ENCODE assay signal across 20 mouse cellular contexts in genomic region chr3:20142576-20142975, GRCm38 (mm10).
"Had no signal": no experiment of that assay in that cellular context is flagged by ENCODE, and none has a peak within 500 bp of the region (broad histone marks: within the 10 kb centered on the region; RNA-seq: fewer than 3 reads in every experiment).

No protein-coding gene starts in this region.

- H3K4me2 ChIP-seq: limb, embryonic 12.5 days; limb, embryonic 15.5 days; liver, embryonic 11.5 days; lung, embryonic 14.5 days; midbrain, embryonic 13.5 days; neural tube, embryonic 13.5 days; stomach, embryonic 15.5 days had no signal

- DNase-seq: kidney, postnatal 14 days; kidney, postnatal 4 days; left cerebral cortex, postnatal 4 days; liver, postnatal 0 days; lung, embryonic 14.5 days; retina, postnatal 1 day; right cerebral cortex, postnatal 25 days; spleen, adult 18-20 months had no signal

- H3K9me3 ChIP-seq: limb, embryonic 12.5 days; limb, embryonic 15.5 days; megakaryocyte, embryonic 14.5 days; midbrain, embryonic 10.5 days; midbrain, embryonic 13.5 days; neural tube, embryonic 13.5 days; stomach, embryonic 15.5 days had no signal

- H3K36me3 ChIP-seq: limb, embryonic 12.5 days; limb, embryonic 15.5 days; midbrain, embryonic 10.5 days; midbrain, embryonic 13.5 days; neural tube, embryonic 13.5 days had no signal

- H3K4me1 ChIP-seq: limb, embryonic 15.5 days; neural tube, embryonic 13.5 days; stomach, embryonic 15.5 days had no signal

- H3K27ac ChIP-seq: limb, embryonic 12.5 days; limb, embryonic 15.5 days; liver, embryonic 14.5 days; midbrain, embryonic 10.5 days; midbrain, embryonic 13.5 days; neural tube, embryonic 13.5 days; stomach, embryonic 15.5 days had no signal

- ATAC-seq: liver, postnatal 0 days; lung, postnatal 0 days; midbrain, embryonic 13.5 days; midbrain, embryonic 16.5 days had no signal

- H3K27me3 ChIP-seq: limb, embryonic 12.5 days; limb, embryonic 15.5 days; megakaryocyte, embryonic 14.5 days; midbrain, embryonic 13.5 days; neural tube, embryonic 13.5 days; stomach, embryonic 15.5 days had no signal

- H3K4me3 ChIP-seq: limb, embryonic 12.5 days; limb, embryonic 15.5 days; megakaryocyte, embryonic 14.5 days; midbrain, embryonic 10.5 days; midbrain, embryonic 13.5 days; myocyte; neural tube, embryonic 13.5 days; stomach, embryonic 15.5 days had no signal

- H3K9ac ChIP-seq: limb, embryonic 12.5 days; limb, embryonic 15.5 days; liver, embryonic 14.5 days; liver, postnatal 0 days; lung, embryonic 14.5 days; midbrain, embryonic 13.5 days; neural tube, embryonic 13.5 days; stomach, embryonic 15.5 days had no signal
